Mouse (Mus musculus) heart, postnatal 10 days (tissue): Measurements from ENCODE around the gene Ddx4. TPM values are rescaled to one million over a fixed set of nuclear protein-coding genes. Genes with fewer than 3 reads are reported as not detected.
"Not testable (repeated sequence)": the region's sequence is repeated elsewhere in the genome, so short reads cannot be mapped to it uniquely, and the experiment has no call there.

Experiments used
- DNase-seq, 2 experiments: peaks; one replicate each; pipeline ENCODE4 v3.0.0; 2021
- intact Hi-C: fragments of 180-260 bp; cut with DNase I; formaldehyde crosslinking; loops from one replicate; pipeline ENCODE4 v1.15.1; 2025
- total RNA-seq, 2 experiments: library from RNA; stranded (reverse); gene quantifications; 2 replicates each; pipeline ENCODE4 v1.2.3; 2021

Gene Ddx4
- total RNA-seq, 2 experiments from 2014 or later, result 0.14 to 0.37 TPM

- DNase-seq, result no peak
- intact Hi-C loops, result no loop called here
Observed at GRCm38 (mm10) chr13:112642897-112643296, 9.4 kb downstream of the Ddx4 start.

- intact Hi-C loops, result no loop called here
- peak; percentile 42 to 72 for DNase-seq
Observed at GRCm38 (mm10) chr13:112639111-112639510, 13.2 kb downstream of the Ddx4 start.

GRCm38 (mm10) chr13:112636498-112636897 lies 15.8 kb downstream of the Ddx4 start:
- intact Hi-C loops, result no loop called here
- no peak for DNase-seq

- DNase-seq, result no peak
- intact Hi-C loops, result no loop called here
Observed at GRCm38 (mm10) chr13:112635174-112635837, 17.0 kb downstream of the Ddx4 start.

GRCm38 (mm10) chr13:112625566-112625965 lies 26.7 kb downstream of the Ddx4 start:
- no peak for DNase-seq
- intact Hi-C loops, result no loop called here

- intact Hi-C loops, result no loop called here
- DNase-seq, result no peak
Observed at GRCm38 (mm10) chr13:112624622-112625021, 27.7 kb downstream of the Ddx4 start.

GRCm38 (mm10) chr13:112623656-112624055 lies 28.6 kb downstream of the Ddx4 start:
- intact Hi-C loops, result no loop called here
- no peak for DNase-seq

- intact Hi-C loops, result no loop called here
- no peak for DNase-seq
Observed at GRCm38 (mm10) chr13:112621592-112621991, 30.7 kb downstream of the Ddx4 start.

GRCm38 (mm10) chr13:112608606-112609005 lies 43.7 kb downstream of the Ddx4 start:
- intact Hi-C loops, result no loop called here
- no peak for DNase-seq

GRCm38 (mm10) chr13:112604411-112604810 lies 47.9 kb downstream of the Ddx4 start:
- intact Hi-C loops, result no loop called here
- no peak for DNase-seq

- intact Hi-C loops, result no loop called here
- DNase-seq, result no peak
Observed at GRCm38 (mm10) chr13:112603839-112604238, 48.4 kb downstream of the Ddx4 start.

- no peak for DNase-seq
- intact Hi-C loops, result no loop called here
Observed at GRCm38 (mm10) chr13:112602607-112603006, 49.7 kb downstream of the Ddx4 start.

- DNase-seq, intact Hi-C loops: not testable (repeated sequence)
Observed at GRCm38 (mm10) chr13:112594260-112594659, 58.0 kb downstream of the Ddx4 start, which contains the start of gene Il31ra. Il31ra (minus strand) TSS chr13:112594360.

- no peak for DNase-seq
- intact Hi-C loops, result no loop called here
Observed at GRCm38 (mm10) chr13:112590254-112590653, 62.0 kb downstream of the Ddx4 start.

- no peak for DNase-seq
- intact Hi-C loops, result no loop called here
Observed at GRCm38 (mm10) chr13:112589625-112590024, 62.6 kb downstream of the Ddx4 start.

GRCm38 (mm10) chr13:112584556-112585237 lies 67.6 kb downstream of the Ddx4 start:
- intact Hi-C loops, result no loop called here
- no peak for DNase-seq

GRCm38 (mm10) chr13:112582291-112582690 lies 70.0 kb downstream of the Ddx4 start:
- intact Hi-C loops, result no loop called here
- no peak for DNase-seq

- intact Hi-C loops, result no loop called here
- DNase-seq, result no peak
Observed at GRCm38 (mm10) chr13:112581796-112582195, 70.5 kb downstream of the Ddx4 start.

GRCm38 (mm10) chr13:112580590-112581320 lies 71.5 kb downstream of the Ddx4 start:
- peak in 1 of 2 experiments; percentile 4 for DNase-seq
- intact Hi-C loops, result no loop called here

GRCm38 (mm10) chr13:112578041-112578440 lies 74.2 kb downstream of the Ddx4 start:
- DNase-seq, result peak; percentile 100
- intact Hi-C loops, result not testable (repeated sequence)

GRCm38 (mm10) chr13:112573800-112574199 lies 78.5 kb downstream of the Ddx4 start:
- intact Hi-C loops, result no loop called here
- DNase-seq, result no peak

- no peak for DNase-seq
- intact Hi-C loops, result no loop called here
Observed at GRCm38 (mm10) chr13:112570768-112571167, 81.5 kb downstream of the Ddx4 start.
